8 mouse cellular contexts compared by ENCODE assay signal in the genomic region with DNA sequence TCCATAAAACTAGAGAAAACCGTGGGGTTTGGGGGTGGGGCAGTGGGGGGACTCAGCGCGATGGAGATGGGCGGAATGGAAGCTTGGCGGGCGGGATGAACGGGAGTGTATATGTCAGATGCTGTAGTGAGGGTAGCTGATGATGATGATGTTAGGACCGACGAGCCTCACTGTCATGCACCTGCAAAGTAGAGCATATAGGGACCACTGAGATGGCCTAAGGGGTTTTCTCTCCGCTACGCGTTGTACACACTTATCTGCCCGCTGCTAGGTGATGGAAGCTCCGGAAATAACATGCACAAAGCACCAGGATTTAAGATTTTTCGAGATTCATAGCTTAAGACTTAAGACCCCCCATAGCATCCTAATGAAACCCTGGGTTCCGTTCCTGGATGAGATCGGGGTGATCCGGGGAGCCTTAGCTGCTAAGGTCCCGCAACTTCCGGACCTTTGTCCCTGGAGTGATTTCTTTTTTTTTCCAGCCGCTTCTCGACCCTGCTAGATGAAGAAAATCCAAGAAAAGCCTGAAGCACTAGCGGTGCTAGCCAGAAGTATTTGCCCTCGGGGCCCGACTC. TPM values are rescaled to one million over a fixed set of nuclear protein-coding genes. Genes with fewer than 3 reads are reported as not detected.
DNase-seq lines count a peak whose midpoint lies in the region; ATAC-seq and TF ChIP-seq lines count a peak whose summit lies in the region.

No protein-coding gene starts in this region.

- peak overlapping the region; percentile 83 for H3K4me3 ChIP-seq in kidney, embryonic 14.5 days (ENCODE audit: low read length)
- peak overlapping the region; percentile 62 for H3K4me3 ChIP-seq in cortical plate, adult 2 months (ENCODE audit: insufficient read depth, low read length)
- peak overlapping the region; percentile 80 for H3K4me3 ChIP-seq in hindbrain, postnatal 0 days (ENCODE audit: low read length)
- H3K4me3 ChIP-seq in midbrain, embryonic 16.5 days (ENCODE audit: low read depth, low read length): peak overlapping the region; percentile 79

- H3K9ac ChIP-seq in kidney, embryonic 14.5 days (ENCODE audit: low read depth, low read length): peak overlapping the region; percentile 78
- H3K9ac ChIP-seq in hindbrain, postnatal 0 days (replicated peaks; ENCODE audit: low read length): peak overlapping the region; percentile 76
- peak overlapping the region; percentile 60 for H3K9ac ChIP-seq in midbrain, embryonic 16.5 days (ENCODE audit: low read depth, low read length)

- no peaks in the 10 kb centered on the region for H3K27me3 ChIP-seq in kidney, embryonic 14.5 days (ENCODE audit: control insufficient read depth, insufficient read depth, low read length)
- H3K27me3 ChIP-seq in hindbrain, postnatal 0 days (ENCODE audit: insufficient read depth, low read length): no peaks in the 10 kb centered on the region
- no peaks in the 10 kb centered on the region for H3K27me3 ChIP-seq in midbrain, embryonic 16.5 days (ENCODE audit: control insufficient read depth, insufficient read depth, low read depth, low read length)

- no peak for TF ChIP-seq POLR2A in cortical plate, adult 2 months (IDR thresholded peaks at IDR 0.05; ENCODE audit: extremely low read depth, insufficient read depth, low read length)

- H3K9me3 ChIP-seq in kidney, embryonic 14.5 days (ENCODE audit: control insufficient read depth, low read length): no peaks in the 10 kb centered on the region
- H3K9me3 ChIP-seq in hindbrain, postnatal 0 days (ENCODE audit: low read length): no peaks in the 10 kb centered on the region
- H3K9me3 ChIP-seq in midbrain, embryonic 16.5 days (replicated peaks; ENCODE audit: control insufficient read depth, low read length, poor library complexity, severe bottlenecking): no peaks in the 10 kb centered on the region

- peak overlapping the region; percentile 93 for H3K4me2 ChIP-seq in kidney, embryonic 14.5 days (replicated peaks; ENCODE audit: low read depth, low read length)
- peak overlapping the region; percentile 90 for H3K4me2 ChIP-seq in hindbrain, postnatal 0 days (ENCODE audit: low read depth, low read length)
- H3K4me2 ChIP-seq in midbrain, embryonic 16.5 days (ENCODE audit: low read length): peak overlapping the region; percentile 78

- TF ChIP-seq CTCF in cortical plate, adult 2 months (IDR thresholded peaks at IDR 0.05; ENCODE audit: extremely low read depth, insufficient read depth, low read length): no peak
- TF ChIP-seq CTCF in hindbrain, postnatal 0 days (IDR thresholded peaks at IDR 0.05; ENCODE audit: low read depth): no peak

- peaks cover 21% of the 10 kb centered on the region; the same call in 1 of the 2 replicates for H3K36me3 ChIP-seq in kidney, embryonic 14.5 days (ENCODE audit: control insufficient read depth, insufficient read depth, low read length)
- H3K36me3 ChIP-seq in hindbrain, postnatal 0 days (ENCODE audit: insufficient read depth, low read length): no peaks in the 10 kb centered on the region
- no peaks in the 10 kb centered on the region for H3K36me3 ChIP-seq in midbrain, embryonic 16.5 days (ENCODE audit: control insufficient read depth, insufficient read depth, low read length)

- ATAC-seq in kidney, embryonic 14.5 days (ENCODE audit: low FRiP score, low TSS enrichment): peak; percentile 16
- ATAC-seq in hindbrain, postnatal 0 days: peak; percentile 18; the same call in 1 of the 2 replicates
- ATAC-seq in midbrain, embryonic 16.5 days: peak; percentile 36; the same call in 1 of the 2 replicates

- H3K4me1 ChIP-seq in kidney, embryonic 14.5 days (ENCODE audit: control insufficient read depth, insufficient read depth, low read length): peaks cover 29% of the 10 kb centered on the region
- peaks cover 9% of the 10 kb centered on the region; the same call in 1 of the 2 replicates for H3K4me1 ChIP-seq in cortical plate, adult 2 months (ENCODE audit: control insufficient read depth, insufficient read depth, low read length)
- H3K4me1 ChIP-seq in hindbrain, postnatal 0 days (ENCODE audit: insufficient read depth, low read length): peaks cover 10% of the 10 kb centered on the region
- peaks cover 29% of the 10 kb centered on the region for H3K4me1 ChIP-seq in midbrain, embryonic 16.5 days (ENCODE audit: control insufficient read depth, insufficient read depth, low read length)

- no peak for DNase-seq in kidney, adult 11 months
- DNase-seq in hindbrain, postnatal 0 days (ENCODE audit: low spot score): no peak
- DNase-seq in frontal cortex, postnatal 10 days (ENCODE audit: low spot score in 2 of 2): no peak
- no peak for DNase-seq in layer of hippocampus, adult 9-11 months
- DNase-seq in cerebellum, adult 11 months: no peak

- peak overlapping the region; percentile 97 for H3K27ac ChIP-seq in kidney, embryonic 14.5 days (ENCODE audit: low read depth, low read length)
- H3K27ac ChIP-seq in cortical plate, adult 2 months (ENCODE audit: insufficient read depth, low read length): peak overlapping the region; percentile 73
- peak overlapping the region; percentile 96 for H3K27ac ChIP-seq in hindbrain, postnatal 0 days
- H3K27ac ChIP-seq in midbrain, embryonic 16.5 days (ENCODE audit: low read length): peak overlapping the region; percentile 94

- WGBS in kidney, embryonic 14.5 days: 0% methylated on average over 25 of the region's 25 CpGs
- under 1% methylated on average over 25 of the region's 25 CpGs for WGBS in hindbrain, postnatal 0 days
- under 1% methylated on average over 25 of the region's 25 CpGs for WGBS in midbrain, embryonic 16.5 days

RNA-seq across cellular contexts. Expression of gene Trp53, which starts 0.5 kb away (rescaled TPM):
- 214 and 219 TPM in 2 replicates for polyA plus RNA-seq in kidney, embryonic 14.5 days (2014; fragmentation: Nextera tagmentation; extraction: Ambion mirVana)
- polyA plus RNA-seq in cortical plate, adult 2 months (2012; rRNA removed): 33.9 and 35.1 TPM in 2 replicates
- 33.5 and 41.5 TPM in 2 replicates for total RNA-seq in hindbrain, postnatal 0 days (2014; rRNA removed)
- polyA plus RNA-seq in hindbrain, postnatal 0 days (2015; fragmentation: Nextera tagmentation; extraction: Ambion mirVana): 36.6 and 37.4 TPM in 2 replicates
- polyA plus RNA-seq in midbrain, embryonic 16.5 days (2015; fragmentation: Nextera tagmentation; extraction: Ambion mirVana): 48.9 and 57.3 TPM in 2 replicates

RNA-seq across cellular contexts. Expression of gene Wrap53, which starts 0.6 kb away (rescaled TPM):
- 26.9 and 31.9 TPM in 2 replicates for polyA plus RNA-seq in kidney, embryonic 14.5 days (2014; fragmentation: Nextera tagmentation; extraction: Ambion mirVana)
- 13.6 and 14.3 TPM in 2 replicates for polyA plus RNA-seq in cortical plate, adult 2 months (2012; rRNA removed)
- total RNA-seq in hindbrain, postnatal 0 days (2014; rRNA removed): 16.4 and 19.4 TPM in 2 replicates
- polyA plus RNA-seq in hindbrain, postnatal 0 days (2015; fragmentation: Nextera tagmentation; extraction: Ambion mirVana): 12.8 and 13.8 TPM in 2 replicates
- polyA plus RNA-seq in midbrain, embryonic 16.5 days (2015; fragmentation: Nextera tagmentation; extraction: Ambion mirVana): 19.2 and 20.9 TPM in 2 replicates

RNA-seq across cellular contexts. Expression of gene Efnb3, which starts 20.7 kb away (rescaled TPM):
- polyA plus RNA-seq in kidney, embryonic 14.5 days (2014; fragmentation: Nextera tagmentation; extraction: Ambion mirVana): 3.9 and 9.0 TPM in 2 replicates
- polyA plus RNA-seq in cortical plate, adult 2 months (2012; rRNA removed): 68.2 and 77.1 TPM in 2 replicates
- 97.9 and 111 TPM in 2 replicates for total RNA-seq in hindbrain, postnatal 0 days (2014; rRNA removed)
- polyA plus RNA-seq in hindbrain, postnatal 0 days (2015; fragmentation: Nextera tagmentation; extraction: Ambion mirVana): 93.3 and 94.4 TPM in 2 replicates
- polyA plus RNA-seq in midbrain, embryonic 16.5 days (2015; fragmentation: Nextera tagmentation; extraction: Ambion mirVana): 165 and 178 TPM in 2 replicates

RNA-seq across cellular contexts. Expression of gene Atp1b2, which starts 25.1 kb away (rescaled TPM):
- polyA plus RNA-seq in kidney, embryonic 14.5 days (2014; fragmentation: Nextera tagmentation; extraction: Ambion mirVana): 7.6 and 11.4 TPM in 2 replicates
- 362 and 374 TPM in 2 replicates for polyA plus RNA-seq in cortical plate, adult 2 months (2012; rRNA removed)
- total RNA-seq in hindbrain, postnatal 0 days (2014; rRNA removed): 185 and 210 TPM in 2 replicates
- 145 and 157 TPM in 2 replicates for polyA plus RNA-seq in hindbrain, postnatal 0 days (2015; fragmentation: Nextera tagmentation; extraction: Ambion mirVana)
- 65.8 and 95.2 TPM in 2 replicates for polyA plus RNA-seq in midbrain, embryonic 16.5 days (2015; fragmentation: Nextera tagmentation; extraction: Ambion mirVana)

RNA-seq across cellular contexts. Expression of gene Dnah2, which starts 31.7 kb away (rescaled TPM):
- polyA plus RNA-seq in kidney, embryonic 14.5 days (2014; fragmentation: Nextera tagmentation; extraction: Ambion mirVana): 0.87 and 1.5 TPM in 2 replicates
- 1.6 and 2.1 TPM in 2 replicates for polyA plus RNA-seq in cortical plate, adult 2 months (2012; rRNA removed)
- total RNA-seq in hindbrain, postnatal 0 days (2014; rRNA removed): 3.9 and 4.9 TPM in 2 replicates
- polyA plus RNA-seq in hindbrain, postnatal 0 days (2015; fragmentation: Nextera tagmentation; extraction: Ambion mirVana): 2.0 and 3.2 TPM in 2 replicates
- polyA plus RNA-seq in midbrain, embryonic 16.5 days (2015; fragmentation: Nextera tagmentation; extraction: Ambion mirVana): 4.4 and 5.1 TPM in 2 replicates
